Mouse (Mus musculus) urinary bladder, adult 2 months (tissue): ENCODE measurements around the gene Grid2ip. TPM values are rescaled to one million over a fixed set of nuclear protein-coding genes. Genes with fewer than 3 reads are reported as not detected.

Source experiments
- DNase-seq: peaks from one replicate; pipeline ENCODE4 v3.0.0; 2022; ENCODE audit warnings: low spot score
- polyA plus RNA-seq: library from polyadenylated mRNA; depleted of rRNA; stranded (reverse); fragments of >200 nt; gene quantifications from 2 replicates; pipeline ENCODE4 v1.2.3, GENCODE M21; 2012; rRNA removed

Gene Grid2ip
- polyA plus RNA-seq, 1 experiment, result 0.44 TPM

- no peak for DNase-seq
These were observed 53.8 kb downstream of the Grid2ip start for GRCm38 (mm10) chr5:143410841-143411395.

- DNase-seq, result no peak
These were observed 64.3 kb downstream of the Grid2ip start for GRCm38 (mm10) chr5:143421484-143421883.

GRCm38 (mm10) chr5:143422990-143423389, 65.9 kb downstream of the Grid2ip start:
- DNase-seq, result no peak

GRCm38 (mm10) chr5:143423899-143424519, 66.9 kb downstream of the Grid2ip start:
- DNase-seq, result no peak

GRCm38 (mm10) chr5:143434421-143434820, 77.3 kb downstream of the Grid2ip start:
- no peak for DNase-seq

GRCm38 (mm10) chr5:143441298-143441697, 84.2 kb downstream of the Grid2ip start:
- DNase-seq, result no peak

GRCm38 (mm10) chr5:143441753-143442152, 84.6 kb downstream of the Grid2ip start:
- DNase-seq, result no peak

Other genes starting within 250 kb of the Grid2ip start
- gene Rnf216, start 244.3 kb upstream of the Grid2ip start, polyA plus RNA-seq, result 25.0 and 26.2 TPM in 2 replicates
- not detected in 2 replicates for gene Olfr718-ps1, start 209.8 kb upstream of the Grid2ip start, polyA plus RNA-seq
- gene Rbak, start 176.6 kb upstream of the Grid2ip start, polyA plus RNA-seq, result 11.7 TPM in 2 replicates
- not detected in 2 replicates for gene Spdye4b, start 176.3 kb upstream of the Grid2ip start, polyA plus RNA-seq
- not detected in 2 replicates for gene Spdye4a, start 130.4 kb upstream of the Grid2ip start, polyA plus RNA-seq
- gene Zfp12, start 122.2 kb upstream of the Grid2ip start, polyA plus RNA-seq, result 12.6 and 12.7 TPM in 2 replicates
- 3.2 and 5.9 TPM in 2 replicates for gene Zfp316, start 87.3 kb upstream of the Grid2ip start, polyA plus RNA-seq
- gene Zfp853, start 63.7 kb upstream of the Grid2ip start, polyA plus RNA-seq, result 0.43 and 0.49 TPM in 2 replicates
- gene E130309D02Rik, start 42.0 kb upstream of the Grid2ip start, polyA plus RNA-seq, result 8.4 and 10.6 TPM in 2 replicates
- 55.0 and 65.8 TPM in 2 replicates for gene Zdhhc4, start 28.1 kb upstream of the Grid2ip start, polyA plus RNA-seq
- 104 and 105 TPM in 2 replicates for gene Kdelr2, start 46.5 kb downstream of the Grid2ip start, polyA plus RNA-seq
- 22.1 and 26.7 TPM in 2 replicates for gene Daglb, start 107.2 kb downstream of the Grid2ip start, polyA plus RNA-seq
- gene Rac1, start 170.7 kb downstream of the Grid2ip start, polyA plus RNA-seq, result 441 and 475 TPM in 2 replicates